Mouse (Mus musculus): ENCODE results near the gene Gm8271.
"Not testable (repeated sequence)": the region's sequence is repeated elsewhere in the genome, so short reads cannot be mapped to it uniquely, and the experiment has no call there.

Gene Gm8271

DNA sequence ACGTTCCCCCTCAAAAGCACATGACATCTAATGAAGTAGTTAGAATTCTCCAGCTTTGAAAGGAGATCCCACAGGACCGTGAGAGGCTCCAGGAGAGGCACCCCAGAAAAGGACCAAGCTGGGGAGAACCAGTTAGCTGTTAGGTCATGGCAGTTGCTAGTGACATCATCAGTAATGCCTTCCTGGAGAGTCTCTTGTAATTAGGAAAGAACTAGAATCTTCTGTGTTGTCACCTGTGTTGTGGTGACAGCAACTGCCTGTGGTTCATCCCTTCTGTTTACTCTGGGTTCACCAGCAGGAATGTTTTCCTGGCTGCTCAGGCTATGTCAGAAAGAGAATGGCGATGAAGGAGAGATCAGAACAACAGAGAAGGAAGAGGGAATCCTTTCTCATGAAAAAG, at the start of gene Gm8271:
Gene Gm8271 (plus strand): TSS at position 301 of the 400 bp plus-strand sequence.
- not testable (repeated sequence) for DNase-seq (ENCODE audit: inconsistent age in 2 of 2, low spot score in 1 of 2)

GRCm38 (mm10) chr14:5164235-5164634, 21.4 kb upstream of the Gm8271 start, which contains the start of gene Gm3317:
Gm3317 (plus strand) TSS chr14:5164535.
- not testable (repeated sequence) for DNase-seq (ENCODE audit: inconsistent age in 2 of 2, low spot score in 1 of 2)

Data from adrenal gland, adult (tissue).